Mouse (Mus musculus) CH12.LX (cell line): ENCODE measurements around the gene Ostc. TPM values are rescaled to one million over a fixed set of nuclear protein-coding genes. Genes with fewer than 3 reads are reported as not detected.
A peak's percentile ranks its signal among the peaks of the same experiment; 100 is the strongest.

Source experiments
- DNase-seq: peaks from one replicate; pipeline ENCODE4 v3.0.0-alpha.2; 2013; ENCODE audit errors: extremely low read depth
- H3K27ac ChIP-seq: 2 replicates; pipeline ENCODE4 v1.5.1; 2012; ENCODE audit warnings: low read depth, mild to moderate bottlenecking, control low read depth, moderate library complexity; ENCODE audit not compliant: insufficient read depth
- H3K27me3 ChIP-seq: replicated peaks from 2 replicates; pipeline ENCODE3; 2012; ENCODE audit warnings: inconsistent platforms
- H3K36me3 ChIP-seq, 2 experiments: replicated peaks in 1 of 2; 2 replicates each; pipeline versions ENCODE3 to v1.6.1; 2012; ENCODE audit warnings: inconsistent platforms in 1 of 2, low read length in 1 of 2, mild to moderate bottlenecking in 1 of 2, mixed read lengths in 1 of 2, moderate library complexity in 1 of 2; ENCODE audit not compliant: control insufficient read depth in 1 of 2, insufficient read depth in 1 of 2
- H3K4me1 ChIP-seq, 2 experiments: 2 replicates each; pipeline ENCODE4 v1.6.1; 2012; ENCODE audit warnings: inconsistent platforms in 1 of 2, moderate library complexity in 1 of 2; ENCODE audit not compliant: insufficient read depth in 2 of 2, control insufficient read depth in 1 of 2
- H3K4me2 ChIP-seq: 2 replicates; pipeline ENCODE4 v1.6.1; 2012; ENCODE audit warnings: low read depth, mild to moderate bottlenecking, control low read depth; ENCODE audit not compliant: poor library complexity, insufficient read depth, severe bottlenecking
- H3K4me3 ChIP-seq, 3 experiments: fragments of 150-350 bp in 1 of 3; sonication (generic) in 1 of 3; replicated peaks in 1 of 3; 2 replicates each; pipeline versions ENCODE3 to v1.5.1; 2011 to 2012; ENCODE audit warnings: low read depth in 2 of 3, low read length in 2 of 3, mild to moderate bottlenecking in 2 of 3, moderate library complexity in 2 of 3, control low read depth in 1 of 3, improper control_type of control experiment in 1 of 3, inconsistent platforms in 1 of 3, mixed read lengths in 1 of 3; ENCODE audit not compliant: poor library complexity in 1 of 3
- H3K79me2 ChIP-seq: replicated peaks from 2 replicates; pipeline ENCODE4 v1.6.1; 2012; ENCODE audit warnings: mild to moderate bottlenecking, moderate library complexity; ENCODE audit not compliant: control insufficient read depth, poor library complexity, insufficient read depth, severe bottlenecking; ENCODE audit errors: extremely low read depth
- H3K9ac ChIP-seq: 2 replicates; pipeline ENCODE4 v1.6.1; 2012; ENCODE audit warnings: low read depth, mild to moderate bottlenecking, control low read depth, moderate library complexity; ENCODE audit not compliant: insufficient read depth
- H3K9me3 ChIP-seq: replicated peaks from 2 replicates; pipeline ENCODE3; 2012; ENCODE audit warnings: low read length, inconsistent platforms, mixed read lengths
- BHLHE40 ChIP-seq: IDR thresholded peaks from 2 replicates; pipeline ENCODE4 v1.6.1; 2011; ENCODE audit warnings: mild to moderate bottlenecking, low read depth, low read length, improper control_type of control experiment
- CHD1 ChIP-seq: IDR thresholded peaks from 2 replicates; pipeline ENCODE4 v1.6.1; 2012; ENCODE audit warnings: low read depth, low read length, improper control_type of control experiment, inconsistent platforms
- CHD2 ChIP-seq: IDR thresholded peaks from 2 replicates; pipeline ENCODE4 v1.6.1; 2011; ENCODE audit warnings: low read length, improper control_type of control experiment
- CTCF ChIP-seq, 2 experiments: IDR thresholded peaks in 1 of 2; conservative IDR thresholded peaks in 1 of 2; 2 replicates each; pipeline ENCODE4 v1.5.1; 2011 to 2012; ENCODE audit warnings: low read depth in 2 of 2, low read length in 2 of 2, improper control_type of control experiment in 1 of 2, inconsistent platforms in 1 of 2, mild to moderate bottlenecking in 1 of 2, moderate library complexity in 1 of 2
- E2F4 ChIP-seq: IDR thresholded peaks from 2 replicates; pipeline ENCODE4 v1.6.1; 2011; ENCODE audit warnings: low read depth, low read length, improper control_type of control experiment; ENCODE audit not compliant: insufficient replicate concordance
- ELF1 ChIP-seq: IDR thresholded peaks from 2 replicates; pipeline ENCODE4 v1.6.1; 2014; ENCODE audit warnings: low read depth, mild to moderate bottlenecking, inconsistent platforms, low read length, improper control_type of control experiment
- EP300 ChIP-seq: IDR thresholded peaks from 2 replicates; pipeline ENCODE4 v1.6.1; 2011; ENCODE audit warnings: low read length, improper control_type of control experiment
- ETS1 ChIP-seq: conservative IDR thresholded peaks from 2 replicates; pipeline ENCODE4 v1.6.1; 2012; ENCODE audit warnings: low read depth, mild to moderate bottlenecking, inconsistent platforms, low read length, improper control_type of control experiment, moderate library complexity
- GABPA ChIP-seq: IDR thresholded peaks from 2 replicates; pipeline ENCODE4 v1.6.1; 2012; ENCODE audit warnings: low read depth, low read length, improper control_type of control experiment, inconsistent platforms; ENCODE audit not compliant: insufficient replicate concordance
- HCFC1 ChIP-seq: IDR thresholded peaks from 2 replicates; pipeline ENCODE4 v1.6.1; 2012; ENCODE audit warnings: low read depth, mild to moderate bottlenecking, inconsistent platforms, low read length, improper control_type of control experiment
- IRF4 ChIP-seq: IDR thresholded peaks from 2 replicates; pipeline ENCODE4 v1.6.1; 2014; ENCODE audit warnings: low read depth, mild to moderate bottlenecking, inconsistent platforms, low read length, improper control_type of control experiment
- JUN ChIP-seq: IDR thresholded peaks from 2 replicates; pipeline ENCODE4 v1.6.1; 2011; ENCODE audit warnings: low read depth, mild to moderate bottlenecking, low read length, improper control_type of control experiment, moderate library complexity; ENCODE audit not compliant: insufficient read depth
- JUND ChIP-seq: conservative IDR thresholded peaks from 2 replicates; pipeline ENCODE4 v1.6.1; 2011; ENCODE audit warnings: low read depth, low read length, improper control_type of control experiment
- KAT2A ChIP-seq: IDR thresholded peaks from 2 replicates; pipeline ENCODE4 v1.6.1; 2012; ENCODE audit warnings: low read length, improper control_type of control experiment, inconsistent platforms; ENCODE audit not compliant: insufficient replicate concordance
- MAFK ChIP-seq: IDR thresholded peaks from 2 replicates; pipeline ENCODE4 v1.6.1; 2011; ENCODE audit warnings: low read length, improper control_type of control experiment; ENCODE audit not compliant: insufficient replicate concordance
- MAX ChIP-seq: IDR thresholded peaks from 2 replicates; pipeline ENCODE4 v1.6.1; 2011; ENCODE audit warnings: low read length, improper control_type of control experiment
- MAZ ChIP-seq: IDR thresholded peaks from 2 replicates; pipeline ENCODE4 v1.6.1; 2012; ENCODE audit warnings: low read depth, mild to moderate bottlenecking, inconsistent platforms, low read length, improper control_type of control experiment, moderate library complexity
- MEF2A ChIP-seq: IDR thresholded peaks from 2 replicates; pipeline ENCODE4 v1.6.1; 2014; ENCODE audit warnings: low read depth, mild to moderate bottlenecking, inconsistent platforms, low read length, improper control_type of control experiment, borderline replicate concordance
- MXI1 ChIP-seq: IDR thresholded peaks from 2 replicates; pipeline ENCODE4 v1.6.1; 2011; ENCODE audit warnings: mild to moderate bottlenecking, low read depth, low read length, improper control_type of control experiment
- MYC ChIP-seq: IDR thresholded peaks from 2 replicates; pipeline ENCODE4 v1.6.1; 2011; ENCODE audit warnings: low read depth, mild to moderate bottlenecking, improper control_type of control experiment, low read length
- NELFE ChIP-seq: IDR thresholded peaks from 2 replicates; pipeline ENCODE4 v1.6.1; 2011; ENCODE audit warnings: low read depth, low read length, improper control_type of control experiment
- NRF1 ChIP-seq: IDR thresholded peaks from 2 replicates; pipeline ENCODE4 v1.6.1; 2014; ENCODE audit warnings: low read depth, mild to moderate bottlenecking, inconsistent platforms, low read length, improper control_type of control experiment, moderate library complexity
- PAX5 ChIP-seq: IDR thresholded peaks from 2 replicates; pipeline ENCODE4 v1.6.1; 2012; ENCODE audit warnings: low read length, inconsistent platforms, mixed read lengths
- POLR2A ChIP-seq: IDR thresholded peaks from 2 replicates; pipeline ENCODE4 v1.6.1; 2011; ENCODE audit warnings: low read depth, mild to moderate bottlenecking, improper control_type of control experiment, low read length
- POLR2AphosphoS2 ChIP-seq: IDR thresholded peaks from 2 replicates; pipeline ENCODE4 v1.6.1; 2011; ENCODE audit warnings: low read depth, low read length, improper control_type of control experiment
- RAD21 ChIP-seq: IDR thresholded peaks from 2 replicates; pipeline ENCODE4 v1.6.1; 2011; ENCODE audit warnings: low read depth, mild to moderate bottlenecking, low read length, improper control_type of control experiment, moderate library complexity
- RCOR1 ChIP-seq: conservative IDR thresholded peaks from 2 replicates; pipeline ENCODE4 v1.6.1; 2012; ENCODE audit warnings: low read depth, mild to moderate bottlenecking, inconsistent platforms, low read length, improper control_type of control experiment
- SIN3A ChIP-seq: IDR thresholded peaks from 2 replicates; pipeline ENCODE4 v1.6.1; 2012; ENCODE audit warnings: low read length, improper control_type of control experiment, inconsistent platforms
- SMC3 ChIP-seq: IDR thresholded peaks from 2 replicates; pipeline ENCODE4 v1.6.1; 2011; ENCODE audit warnings: low read depth, low read length, improper control_type of control experiment
- TBP ChIP-seq: conservative IDR thresholded peaks from 2 replicates; pipeline ENCODE4 v1.6.1; 2011; ENCODE audit warnings: low read depth, low read length, improper control_type of control experiment
- TCF12 ChIP-seq: IDR thresholded peaks from 2 replicates; pipeline ENCODE4 v1.6.1; 2014; ENCODE audit warnings: low read depth, mild to moderate bottlenecking, inconsistent platforms, low read length, improper control_type of control experiment
- UBTF ChIP-seq: IDR thresholded peaks from 2 replicates; pipeline ENCODE4 v1.6.1; 2012; ENCODE audit warnings: low read depth, mild to moderate bottlenecking, inconsistent platforms, low read length, improper control_type of control experiment, moderate library complexity
- USF1 ChIP-seq: IDR thresholded peaks from 2 replicates; pipeline ENCODE4 v1.6.1; 2014; ENCODE audit warnings: low read depth, mild to moderate bottlenecking, inconsistent platforms, low read length, improper control_type of control experiment
- USF2 ChIP-seq: conservative IDR thresholded peaks from 2 replicates; pipeline ENCODE4 v1.6.1; 2011; ENCODE audit warnings: low read depth, low read length, improper control_type of control experiment
- ZC3H11A ChIP-seq: IDR thresholded peaks from 2 replicates; pipeline ENCODE4 v1.6.1; 2012; ENCODE audit warnings: low read depth, mild to moderate bottlenecking, inconsistent platforms, low read length, improper control_type of control experiment
- ZKSCAN1 ChIP-seq: IDR thresholded peaks from 2 replicates; pipeline ENCODE4 v1.6.1; 2012; ENCODE audit warnings: low read depth, inconsistent platforms, low read length, improper control_type of control experiment, borderline replicate concordance
- ZMIZ1 ChIP-seq: IDR thresholded peaks from 2 replicates; pipeline ENCODE4 v1.6.1; 2012; ENCODE audit warnings: low read depth, mild to moderate bottlenecking, inconsistent platforms, low read length, improper control_type of control experiment
- ZNF384 ChIP-seq: IDR thresholded peaks from 2 replicates; pipeline ENCODE4 v1.6.1; 2012; ENCODE audit warnings: low read depth, low read length, improper control_type of control experiment, inconsistent platforms
- dilution Hi-C: fragments of 300-500 bp; cut with MboI; formaldehyde crosslinking; loops from 2 replicates; pipeline ENCODE4 v1.14.3; 2020; ENCODE audit warnings: low sequenced_read_pairs; ENCODE audit not compliant: extremely low pct_unique_long_range_greater_than_20kb, extremely low pct_ligation_motif_present
- in situ Hi-C: fragments of 300-500 bp; cut with MboI; formaldehyde crosslinking; loops from 3 replicates; pipeline ENCODE4 v1.14.3; 2019; ENCODE audit warnings: low sequenced_read_pairs, low pct_ligation_motif_present, low pct_unique_long_range_greater_than_20kb, mixed read lengths
- polyA plus RNA-seq: library from polyadenylated mRNA; unstranded; fragments of >175 nt; gene quantifications from 2 replicates; pipeline ENCODE4 v1.2.1, GENCODE M21; 2012; ENCODE audit warnings: low read depth; ENCODE audit not compliant: insufficient read length
- total RNA-seq, 2 experiments: library from RNA; depleted of rRNA; stranded (reverse); fragments of 300-350 nt in 1 of 2; fragments of >200 nt in 1 of 2; gene quantifications; 2 replicates each; pipeline ENCODE4 v1.2.3; 2012 to 2014

Ostc gene
- total and polyA plus RNA-seq, 3 experiments = 214 to 565 (median 237) TPM

GRCm38 (mm10) chr3:130730189-130730653 lies 21.0 kb upstream of the Ostc start, which contains the start of gene Rpl34:
Gene Rpl34 (minus strand): TSS chr3:130730398.
- Histone ChIP-seq H3K9me3 (no peaks in the 10 kb centered on the region), H3K4me2 (peak within 1 kb of the TSS; percentile 83), H3K4me3 (peak within 1 kb of the TSS; percentile 80 to 100 (median 88)), H3K36me3 (peaks cover 35 to 39% of the 10 kb centered on the region in 2 experiments), H3K9ac (peak within 1 kb of the TSS; percentile 99), H3K79me2 (peaks cover 29% of the 10 kb centered on the region)
- dilution Hi-C loops = no loop called here
- in situ Hi-C loops = loop anchor here (10.0 kb wide), 1 partner anchor 515 kb away; no protein-coding TSS in a partner anchor
- 0 out of 2 replicates have a peak, but pooled peaks have one; percentile 69 for TF ChIP-seq RCOR1
- 0 out of 2 replicates have a peak, but pooled peaks have one; percentile 48 for TF ChIP-seq ZMIZ1
- peak; percentile 97 for TF ChIP-seq HCFC1
- TF ChIP-seq CTCF (conservative IDR thresholded peaks at IDR 0.05 in 1 of 2, IDR thresholded peaks at IDR 0.05 in 1 of 2; ENCODE audit: low read depth in 2 of 2, low read length in 2 of 2) = no peak
- TF ChIP-seq MYC = no peak; the same call in none of the 2 replicates
- peak; percentile 43; the same call in 1 of the 2 replicates for TF ChIP-seq IRF4
- no peak for TF ChIP-seq MAFK
- no peak for TF ChIP-seq RAD21
- peak; percentile 96 for TF ChIP-seq POLR2A
- peak; percentile 67; the same call in 1 of the 2 replicates for TF ChIP-seq GABPA
- TF ChIP-seq JUND = no peak
- TF ChIP-seq TBP = peak; percentile 89
- peak; percentile 60 for TF ChIP-seq USF2
- TF ChIP-seq USF1 = peak; percentile 76
- peak; percentile 13; the same call in 1 of the 2 replicates for TF ChIP-seq ZNF384
- no peak for TF ChIP-seq JUN
- peak; percentile 97 for TF ChIP-seq BHLHE40
- no peak for TF ChIP-seq PAX5
- peak; percentile 56; the same call in 1 of the 2 replicates for TF ChIP-seq SIN3A
- peak; percentile 90; the same call in 1 of the 2 replicates for TF ChIP-seq TCF12
- no peak for TF ChIP-seq MAZ
- peak; percentile 98 for TF ChIP-seq KAT2A
- TF ChIP-seq ELF1 = peak; percentile 98
- TF ChIP-seq SMC3 = no peak
- TF ChIP-seq MXI1 = peak; percentile 42; the same call in 1 of the 2 replicates
- TF ChIP-seq E2F4 = no peak
- no peak for TF ChIP-seq UBTF
- peak; percentile 55; the same call in 1 of the 2 replicates for TF ChIP-seq POLR2AphosphoS2
- TF ChIP-seq ETS1 = 0 out of 2 replicates have a peak, but pooled peaks have one; percentile 16
- TF ChIP-seq MAX = peak; percentile 56
- TF ChIP-seq EP300 = no peak
- TF ChIP-seq CHD1 = no peak
- TF ChIP-seq ZKSCAN1 = no peak
- peak; percentile 95 for TF ChIP-seq NELFE
- no peak for TF ChIP-seq ZC3H11A
- peak; percentile 79 for TF ChIP-seq NRF1
- TF ChIP-seq MEF2A = no peak; the same call in 1 of the 2 replicates
- TF ChIP-seq CHD2 = peak; percentile 92
- TF ChIP-seq, all 38 proteins: peak for 22
- Histone ChIP-seq H3K27me3 (no peaks in the 10 kb centered on the region), H3K27ac (peak within 1 kb of the TSS; percentile 37), H3K4me1 (peaks cover 2 to 33% of the 10 kb centered on the region in 2 experiments; a peak in 3 of 4 replicates)
- DNase-seq = peak; percentile 92
